Mouse (Mus musculus) layer of hippocampus, adult 9-10 months (tissue): ENCODE measurements around the gene Cd8a.

Experiments
- DNase-seq: peaks from one replicate; pipeline ENCODE4 v3.0.0; 2022; ENCODE audit warnings: low spot score

Cd8a gene

DNA sequence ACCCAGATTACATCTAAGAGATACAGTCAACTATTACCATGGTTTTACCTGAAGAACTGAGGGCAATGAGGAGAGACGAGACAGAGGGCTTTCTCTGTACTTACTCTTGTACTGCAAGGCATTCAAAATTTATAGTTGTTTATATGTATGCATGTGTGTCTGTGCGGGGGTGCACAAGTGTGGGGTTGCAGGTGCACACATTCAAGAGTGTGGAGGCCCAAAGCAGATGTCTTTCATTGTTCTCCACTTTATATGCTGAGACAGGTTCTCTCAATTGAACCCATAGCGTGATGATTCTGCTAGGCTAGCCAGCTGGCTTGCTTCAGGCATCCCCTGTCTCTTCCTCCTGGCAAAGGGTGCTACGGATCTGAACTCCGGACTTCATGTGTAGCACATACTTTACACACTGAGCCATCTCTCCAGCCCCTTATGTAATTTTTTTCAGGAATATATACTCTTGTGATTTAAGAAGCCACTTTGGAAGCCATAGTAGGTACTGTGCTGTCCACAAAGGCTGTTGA, 2.1 kb upstream of the Cd8a start:
- DNase-seq: no peak

DNA sequence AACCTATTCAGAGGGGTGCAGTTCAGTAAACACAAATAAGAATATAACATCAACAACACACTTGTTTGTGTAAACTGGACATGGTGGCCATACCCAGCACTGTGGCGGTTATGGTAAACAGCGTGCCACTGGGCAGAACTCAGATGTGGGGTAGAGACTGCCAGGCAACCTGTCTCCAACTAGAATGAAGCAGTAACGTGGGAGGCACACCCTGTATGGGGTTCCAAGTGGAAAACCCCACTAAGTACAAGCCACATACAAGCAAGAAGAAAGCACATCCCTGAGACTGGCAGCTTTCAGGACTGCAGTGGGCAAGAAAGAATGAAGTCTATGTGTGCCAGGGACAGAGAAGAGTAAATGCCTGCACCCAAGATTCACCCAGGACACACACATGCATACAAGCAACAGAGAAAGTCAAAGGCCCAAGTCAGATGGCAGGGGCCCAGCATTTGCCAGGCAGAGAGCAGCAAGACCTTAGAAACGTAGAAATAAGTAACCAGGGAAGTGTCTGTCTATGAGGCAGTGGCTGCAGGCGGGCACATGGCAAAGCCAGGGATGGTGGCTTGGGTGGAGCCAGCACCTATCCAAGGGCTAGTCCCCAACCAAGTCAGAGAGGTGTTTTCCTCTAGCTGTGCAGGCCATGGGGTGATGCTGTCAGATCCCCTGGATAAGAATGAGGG, 1.0 kb upstream of the Cd8a start:
- no peak for DNase-seq

DNA sequence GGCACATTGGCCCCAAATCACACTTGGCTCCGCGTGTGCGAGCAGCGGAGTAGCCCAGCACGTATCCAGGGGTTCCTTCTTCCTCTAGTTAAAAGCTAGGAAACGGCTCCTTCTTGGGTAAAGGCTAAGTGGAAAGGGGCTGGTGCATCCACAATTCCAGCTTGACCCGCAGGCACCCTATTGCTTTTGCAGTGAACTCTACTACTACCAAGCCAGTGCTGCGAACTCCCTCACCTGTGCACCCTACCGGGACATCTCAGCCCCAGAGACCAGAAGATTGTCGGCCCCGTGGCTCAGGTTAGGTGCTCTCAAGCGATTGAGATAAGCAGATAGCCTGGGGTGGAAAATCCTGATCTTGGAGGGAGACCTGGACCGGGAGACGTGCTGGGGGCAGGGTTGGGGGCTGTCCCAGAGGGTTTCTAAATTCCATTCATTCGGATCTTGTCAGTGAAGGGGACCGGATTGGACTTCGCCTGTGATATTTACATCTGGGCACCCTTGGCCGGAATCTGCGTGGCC, 1.1 kb downstream of the Cd8a start:
- no peak for DNase-seq

DNA sequence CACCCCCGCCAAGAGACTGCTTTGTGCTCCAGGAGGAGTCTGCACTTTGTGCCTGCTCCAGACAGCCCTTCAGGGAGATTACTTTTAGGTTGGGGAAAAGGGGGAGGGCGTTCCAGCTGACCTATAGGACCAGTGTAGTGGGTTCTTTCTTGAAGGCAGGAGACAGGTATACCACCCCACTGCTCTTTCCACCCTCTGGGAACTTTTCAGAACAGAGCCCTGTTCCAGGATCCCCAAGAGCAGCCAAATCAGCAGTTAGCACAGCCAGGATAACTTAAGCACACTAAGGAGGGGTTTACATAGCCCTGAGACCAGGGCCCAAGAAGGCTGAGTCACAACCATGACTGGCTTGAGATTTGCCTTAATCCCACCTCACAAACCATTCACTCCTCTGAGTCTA, 1.7 kb downstream of the Cd8a start:
- no peak for DNase-seq

DNA sequence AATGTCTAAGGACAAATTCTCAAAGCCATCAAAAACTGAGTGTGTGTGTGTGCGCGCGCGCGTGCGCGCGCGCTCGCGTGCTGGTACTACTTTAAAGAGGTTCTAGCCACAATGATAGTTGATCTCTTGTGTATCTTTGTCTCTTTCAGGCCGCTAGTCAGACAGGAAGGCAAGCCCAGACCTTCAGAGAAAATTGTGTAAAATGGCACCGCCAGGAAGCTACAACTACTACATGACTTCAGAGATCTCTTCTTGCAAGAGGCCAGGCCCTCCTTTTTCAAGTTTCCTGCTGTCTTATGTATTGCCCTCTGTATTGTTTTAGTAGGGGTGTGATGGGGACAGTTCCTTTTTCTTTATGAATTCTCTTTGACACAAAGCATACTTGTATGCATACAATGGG, 3.5 kb downstream of the Cd8a start:
- no peak for DNase-seq

DNA sequence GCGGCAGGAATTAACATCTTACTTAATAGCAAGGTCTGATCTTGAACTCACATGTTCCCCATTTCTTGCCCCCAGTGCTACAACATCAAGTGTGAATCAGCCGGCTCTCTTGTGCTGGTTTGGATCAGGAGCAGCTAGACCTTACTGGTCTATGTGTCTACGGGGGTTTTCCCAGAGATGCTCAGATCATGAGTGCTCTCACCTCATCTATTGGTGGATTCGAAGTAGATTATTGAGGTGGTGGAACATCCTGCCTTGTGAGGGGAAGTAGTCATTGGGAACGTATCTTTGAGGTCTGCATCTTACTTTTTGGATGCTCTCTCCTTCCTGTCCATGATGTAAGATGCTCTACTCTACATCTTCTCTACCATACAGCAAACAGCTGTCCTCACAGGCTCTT, 8.4 kb downstream of the Cd8a start:
- no peak for DNase-seq

DNA sequence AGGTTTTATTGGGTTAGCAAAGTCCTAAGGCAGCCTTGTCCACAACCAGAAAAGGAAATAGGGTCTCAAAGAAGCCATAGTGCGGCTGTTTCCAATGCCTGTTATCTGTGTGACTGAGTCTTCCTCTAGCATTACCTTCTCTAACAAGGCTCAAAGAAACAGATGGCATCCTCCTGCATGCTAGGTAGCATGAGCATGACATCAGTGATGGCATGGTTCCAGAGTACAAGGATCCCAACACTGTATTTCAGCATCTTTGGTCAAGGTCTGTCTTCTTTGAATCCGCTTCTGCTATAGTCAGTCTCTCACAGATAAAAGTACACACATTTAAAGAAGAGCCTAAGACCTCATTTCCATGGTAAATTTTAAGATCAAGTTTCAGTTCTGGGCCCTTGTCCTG, 17.3 kb downstream of the Cd8a start:
- no peak for DNase-seq

DNA sequence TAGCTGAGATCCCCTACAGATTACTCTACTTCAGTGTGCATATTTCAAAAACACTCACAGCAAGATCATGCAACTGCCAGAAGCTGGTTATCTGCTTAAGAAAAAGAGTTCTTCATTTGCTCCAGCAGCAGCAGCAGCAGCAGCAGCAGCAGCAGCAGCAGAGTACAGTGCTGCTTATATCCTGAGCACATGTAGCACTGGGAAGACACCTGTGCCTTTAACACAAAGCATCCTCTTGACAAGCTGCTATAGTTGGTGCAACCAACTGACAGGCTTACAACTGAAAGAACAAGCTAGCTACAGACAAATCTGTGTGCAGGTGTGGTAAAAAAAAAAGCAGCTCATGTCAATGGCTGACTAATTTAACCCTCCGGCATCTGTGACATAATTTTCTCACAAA, 22.8 kb downstream of the Cd8a start:
- no peak for DNase-seq

DNA sequence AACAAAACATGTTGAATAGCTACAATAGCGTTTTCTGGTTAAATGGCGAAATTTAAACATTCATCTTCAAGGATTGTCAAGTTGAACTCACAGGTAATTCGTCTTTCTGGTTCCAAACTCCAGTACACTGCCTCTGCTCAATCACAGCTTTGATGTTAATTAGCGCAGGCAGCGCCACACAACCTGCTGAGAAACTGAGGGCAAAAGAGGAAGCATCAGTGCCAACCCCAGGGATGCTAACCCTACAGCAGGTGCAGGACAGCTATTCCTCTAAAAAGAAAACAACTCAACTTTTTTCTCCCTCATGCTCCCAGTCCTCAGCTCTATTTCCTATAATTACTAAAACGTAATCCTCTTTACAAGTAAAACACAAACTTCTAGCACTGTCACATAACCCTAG, 23.5 kb downstream of the Cd8a start:
- DNase-seq: no peak

DNA sequence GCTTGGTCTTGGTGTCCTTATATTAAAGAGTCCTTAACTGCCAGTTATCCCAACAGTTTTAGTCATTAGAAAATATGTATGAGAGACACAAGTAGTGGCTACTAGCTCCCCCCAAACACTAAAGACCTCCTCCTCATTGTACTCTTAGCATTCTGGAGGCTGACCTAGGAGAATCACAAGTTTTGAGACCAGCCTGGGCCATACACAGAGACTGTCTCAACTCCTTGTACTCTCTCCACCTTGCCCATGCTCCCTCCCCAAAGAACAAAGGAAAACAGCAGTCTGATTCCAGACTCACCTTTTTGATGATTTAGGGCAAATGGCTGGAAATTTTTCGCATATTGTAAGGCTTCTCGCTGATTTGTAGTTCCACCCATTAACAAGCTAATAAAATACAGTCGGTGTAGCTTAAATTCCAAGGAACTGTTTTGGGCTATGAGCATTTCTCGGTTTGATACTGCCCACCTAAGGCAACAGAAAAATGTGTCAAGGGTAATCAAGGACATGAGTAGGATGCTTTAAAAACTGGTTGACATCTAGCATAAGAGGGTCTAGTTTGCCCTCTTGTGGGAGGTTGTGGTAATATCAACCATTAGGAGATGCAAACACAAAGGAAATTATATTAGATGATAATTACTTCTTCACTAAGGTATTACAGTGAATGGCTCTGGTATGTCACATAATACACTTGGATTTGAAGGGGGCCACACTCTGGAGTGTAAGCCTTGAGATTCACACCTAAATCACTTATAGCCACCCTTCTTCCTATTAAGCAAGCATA, 25.8 kb downstream of the Cd8a start:
- peak; percentile 42 for DNase-seq

DNA sequence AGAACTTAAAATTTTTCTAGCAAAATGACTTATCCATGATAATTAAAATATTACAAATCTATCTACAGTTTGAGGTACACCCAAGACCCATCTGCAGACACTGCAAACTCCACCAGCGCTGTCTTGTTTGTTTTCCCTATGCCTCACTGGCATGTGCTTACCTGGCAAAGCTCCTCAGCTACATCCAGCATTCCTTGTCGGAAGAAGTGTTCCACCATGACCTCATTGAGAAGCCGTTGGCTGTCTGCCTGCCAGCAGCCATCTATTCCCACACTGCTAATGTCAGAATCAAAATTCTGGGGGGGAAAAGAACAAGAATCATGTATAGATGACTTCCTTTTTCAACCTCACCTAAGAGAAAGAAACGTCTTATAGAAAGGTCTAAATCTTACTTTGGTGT, 41.4 kb downstream of the Cd8a start:
- no peak for DNase-seq

DNA sequence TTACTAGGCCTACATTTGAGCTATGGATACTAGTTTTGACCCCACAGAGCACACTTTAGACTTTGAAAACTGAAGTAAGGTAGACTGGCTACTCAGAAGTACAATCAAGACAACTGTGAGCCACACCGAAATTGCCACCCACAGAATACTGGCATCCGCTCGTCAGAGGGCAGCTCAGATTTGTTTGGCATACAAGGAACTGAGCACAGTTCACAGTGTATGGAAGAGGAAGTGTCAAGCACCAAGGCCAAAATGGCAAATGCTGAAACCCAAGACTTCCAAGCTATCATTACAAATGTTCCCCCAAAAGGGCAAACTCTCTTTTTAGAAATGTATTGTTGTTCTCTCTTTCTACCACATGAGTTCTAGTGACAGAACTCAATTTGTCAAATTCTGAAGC, 42.2 kb downstream of the Cd8a start:
- DNase-seq: no peak

DNA sequence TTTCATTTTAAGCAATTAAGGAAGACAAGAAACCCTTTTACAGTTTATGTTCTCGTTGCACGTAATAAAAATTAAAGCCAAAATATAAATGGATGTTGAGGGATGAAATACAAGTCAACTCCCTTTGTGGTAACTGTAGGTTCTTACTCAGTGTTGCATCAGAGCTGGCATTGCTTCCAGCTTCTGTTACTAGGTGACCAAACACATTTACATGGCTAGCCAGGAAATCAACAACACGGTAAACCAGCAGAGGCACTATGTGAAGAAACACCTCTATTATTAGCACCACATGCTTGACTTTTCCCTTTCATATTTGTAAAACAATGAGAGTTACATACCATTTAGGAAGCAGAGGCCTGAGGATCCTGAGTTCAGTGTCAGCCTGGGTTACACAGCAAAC, 45.6 kb downstream of the Cd8a start:
- DNase-seq: no peak

DNA sequence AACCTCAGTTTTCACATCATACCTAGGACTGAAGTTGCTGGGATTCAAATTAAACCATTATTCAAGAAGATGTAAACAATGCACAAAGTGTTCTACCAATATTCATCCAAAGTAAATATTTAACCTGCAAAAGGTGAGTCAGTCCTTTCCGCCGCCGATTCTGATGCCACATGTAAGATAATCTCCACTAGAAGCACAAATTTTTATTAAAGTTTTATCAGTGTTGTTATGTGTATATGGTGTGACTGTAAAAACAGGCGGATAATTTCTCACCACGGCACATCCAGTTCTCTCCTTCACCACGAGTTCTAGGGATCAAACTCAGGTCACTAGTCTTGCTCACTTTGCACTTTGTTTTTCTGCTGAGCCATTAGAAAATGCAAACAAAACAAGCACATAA, 47.6 kb downstream of the Cd8a start:
- no peak for DNase-seq

DNA sequence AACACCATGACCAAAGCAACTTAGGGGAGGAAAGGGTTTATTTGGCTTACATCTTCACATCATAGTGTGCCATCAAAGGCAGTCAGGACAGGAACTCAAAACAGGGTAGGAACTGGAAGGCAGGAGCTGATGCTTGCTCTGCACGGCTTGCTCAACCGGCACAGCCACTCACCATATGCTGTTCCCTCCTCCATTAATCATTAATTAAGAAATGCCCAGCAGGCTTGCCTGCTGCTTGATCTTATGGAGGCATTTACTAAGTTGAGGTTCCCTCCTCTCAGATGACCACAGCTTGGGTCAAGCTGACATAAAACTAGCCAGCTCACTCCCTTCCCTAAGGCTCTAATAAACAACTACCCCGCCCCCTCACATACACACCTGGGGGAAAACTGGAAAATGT, 48.9 kb downstream of the Cd8a start:
- no peak for DNase-seq

DNA sequence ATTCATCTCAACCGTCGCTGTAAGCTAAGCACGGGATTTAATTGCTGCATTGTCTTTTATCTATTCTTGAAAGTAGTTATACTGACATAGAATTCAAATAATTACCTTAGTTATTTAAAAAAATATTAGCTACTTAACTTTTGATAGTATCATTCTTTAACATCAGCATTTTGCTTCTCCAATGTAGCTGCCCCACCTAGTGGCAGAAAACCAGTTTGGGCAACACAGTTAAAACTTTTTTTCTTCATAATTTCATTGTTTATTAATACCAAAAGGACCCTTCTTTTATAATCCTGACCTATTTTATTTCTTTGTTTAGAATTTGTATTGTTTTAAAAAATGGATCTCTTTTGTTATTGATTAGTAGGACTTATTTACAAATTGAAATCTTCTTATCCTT, 49.9 kb downstream of the Cd8a start:
- no peak for DNase-seq

DNA sequence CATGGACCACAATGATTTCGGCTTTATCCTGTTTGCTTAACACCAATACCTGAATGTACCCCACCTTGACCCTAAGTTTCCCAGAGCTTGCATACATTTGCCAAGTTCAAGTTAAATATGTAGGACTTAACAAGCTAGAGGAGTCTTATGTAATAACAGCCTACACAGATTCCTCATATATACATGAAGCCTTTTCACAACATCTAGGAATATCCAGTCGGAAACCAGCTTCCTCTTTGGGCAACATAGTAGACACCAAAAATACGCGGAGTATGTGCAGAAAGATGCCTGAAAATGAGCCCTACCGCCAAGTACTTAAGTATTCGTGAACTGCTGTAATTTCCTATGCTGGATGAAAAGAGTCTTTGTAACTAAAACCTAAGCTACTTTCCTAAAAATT, 52.5 kb downstream of the Cd8a start:
- no peak for DNase-seq

DNA sequence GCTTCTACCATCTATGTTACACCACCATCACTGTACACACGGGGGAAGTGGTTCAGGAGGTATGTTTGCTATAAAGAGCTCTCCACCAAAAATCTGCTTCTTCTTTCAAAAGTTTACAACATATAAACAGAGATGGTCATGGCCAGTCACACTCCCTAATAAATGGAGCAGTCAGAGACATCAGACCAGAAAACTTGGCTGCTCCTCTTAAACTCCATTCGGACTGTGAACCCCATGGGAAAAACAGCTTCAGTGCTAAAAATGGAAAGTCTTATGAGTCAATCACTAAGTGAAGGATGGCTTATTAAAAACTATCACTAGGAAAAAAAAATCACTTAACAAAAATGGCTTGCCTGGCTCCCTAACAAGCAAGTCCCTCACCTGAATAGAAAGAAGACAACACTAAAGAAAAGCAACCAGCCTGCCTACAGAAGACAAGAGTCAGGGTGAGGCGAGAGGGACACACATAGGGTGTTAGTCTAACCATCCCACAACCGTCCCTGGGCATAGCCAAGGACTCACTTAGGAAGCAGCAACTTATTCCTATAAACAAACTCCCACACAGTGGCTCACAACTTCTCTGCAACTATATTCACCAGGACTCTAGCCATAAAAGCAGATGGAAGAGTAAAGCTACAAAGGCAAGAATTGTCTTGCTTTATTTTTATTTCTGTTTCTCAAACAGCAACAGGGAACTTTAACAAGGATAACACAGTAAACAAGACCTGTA, 54.9 kb downstream of the Cd8a start:
- DNase-seq: no peak
